Mouse (Mus musculus): ENCODE results near the gene Mthfsl.
"Not testable (repeated sequence)": the region's sequence is repeated elsewhere in the genome, so short reads cannot be mapped to it uniquely, and the experiment has no call there.

Gene Mthfsl

GRCm38 (mm10) chr9:88689451-88689850 lies 30.6 kb downstream of the Mthfsl start:
- not testable (repeated sequence) for DNase-seq (ENCODE audit: low spot score)

DNA sequence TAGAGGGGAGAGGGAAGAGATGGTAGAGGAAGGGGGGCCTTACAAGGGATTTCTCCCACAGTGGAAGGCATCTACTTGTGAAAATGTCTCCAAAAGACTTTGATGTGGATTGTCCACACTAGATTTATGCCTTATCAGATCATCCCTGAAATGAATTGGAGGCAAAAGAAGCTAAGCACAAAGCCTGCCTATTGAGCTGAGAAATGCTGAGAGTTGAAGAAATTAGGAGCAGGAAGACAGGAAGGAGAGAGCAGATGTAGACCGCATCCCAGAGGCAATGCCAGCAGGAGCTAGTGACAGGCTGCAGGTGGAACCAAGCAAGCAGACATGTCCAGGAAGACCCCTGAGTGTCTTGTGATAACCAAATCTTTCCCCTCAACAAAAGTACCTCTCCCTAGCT lies 33.4 kb downstream of the Mthfsl start:
- DNase-seq (ENCODE audit: low spot score), result not testable (repeated sequence)

GRCm38 (mm10) chr9:88658341-88658740 lies 61.8 kb downstream of the Mthfsl start:
- not testable (repeated sequence) for DNase-seq (ENCODE audit: low spot score)

DNA sequence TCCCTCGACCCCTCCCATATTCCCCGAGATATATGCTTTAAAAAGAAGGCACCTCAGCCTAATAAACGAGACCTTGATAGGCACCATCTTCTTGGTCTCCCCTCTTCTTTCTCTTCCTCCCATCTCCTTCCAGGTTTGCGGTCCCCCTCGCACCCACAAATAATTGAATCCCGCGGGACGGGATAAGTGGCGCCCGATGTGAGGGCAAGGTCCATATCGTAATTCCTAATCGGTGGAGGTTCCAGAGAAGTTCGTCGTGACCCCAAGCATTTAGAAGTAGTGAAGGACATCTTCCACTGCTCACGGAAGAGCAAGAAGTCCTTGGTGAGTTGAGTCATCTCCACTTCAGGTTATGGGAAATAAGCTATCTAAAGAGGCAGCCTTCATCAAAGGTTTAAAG lies 69.4 kb downstream of the Mthfsl start:
- DNase-seq (ENCODE audit: low spot score), result not testable (repeated sequence)
